ENCODE assay signal across 14 mouse cellular contexts in the genomic region with DNA sequence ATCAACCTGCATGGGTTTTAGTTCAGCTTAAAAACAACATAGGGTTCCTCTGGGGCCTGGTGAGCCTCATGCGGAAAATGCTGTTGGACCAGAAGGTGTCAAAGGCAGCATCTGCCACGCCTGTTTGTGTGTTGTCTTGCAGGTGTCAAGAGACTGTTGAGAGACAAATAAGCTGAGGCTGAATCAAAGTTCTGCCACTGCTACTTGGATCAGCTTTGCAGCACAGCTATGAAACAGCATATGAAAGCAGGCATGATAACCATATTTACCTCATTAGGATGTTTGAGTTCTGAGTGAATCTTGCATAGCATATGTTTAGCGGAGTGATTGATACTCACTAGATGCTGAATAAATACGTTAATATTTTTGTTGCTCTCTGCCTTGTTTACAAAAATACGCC.
"Had no signal": no experiment of that assay in that cellular context is flagged by ENCODE, and none has a peak within 500 bp of the region (broad histone marks: within the 10 kb centered on the region; RNA-seq: fewer than 3 reads in every experiment).

No protein-coding gene starts in this region.

- H3K27me3 ChIP-seq: neural tube, embryonic 12.5 days; stomach, embryonic 15.5 days had no signal

- H3K4me2 ChIP-seq: lung, embryonic 14.5 days; midbrain, embryonic 11.5 days; neural tube, embryonic 12.5 days; stomach, embryonic 15.5 days had no signal

- H3K27ac ChIP-seq: neural tube, embryonic 12.5 days; stomach, embryonic 15.5 days; stomach, postnatal 0 days had no signal

- H3K9me3 ChIP-seq: stomach, embryonic 15.5 days had no signal

- H3K9ac ChIP-seq: lung, embryonic 14.5 days; neural tube, embryonic 12.5 days; stomach, embryonic 15.5 days had no signal

- H3K4me1 ChIP-seq: neural tube, embryonic 12.5 days; stomach, embryonic 15.5 days had no signal

- H3K36me3 ChIP-seq: neural tube, embryonic 12.5 days; stomach, embryonic 15.5 days had no signal

- ATAC-seq: midbrain, embryonic 16.5 days had no signal

- DNase-seq: lung, adult 18-20 months; lung, embryonic 14.5 days; lung, postnatal 10 days; lung, postnatal 4 days; midbrain, embryonic 14.5 days; right cerebral cortex, postnatal 14 days; thymus, adult 2 months; thymus, postnatal 25 days; thymus, postnatal 4 days had no signal

- H3K4me3 ChIP-seq: neural tube, embryonic 12.5 days; stomach, embryonic 15.5 days had no signal
